Mouse (Mus musculus) hindbrain, embryonic 15.5 days (tissue): ENCODE measurements around the gene 4930590J08Rik. TPM values are rescaled to one million over a fixed set of nuclear protein-coding genes. Genes with fewer than 3 reads are reported as not detected.
"Not testable (repeated sequence)": the region's sequence is repeated elsewhere in the genome, so short reads cannot be mapped to it uniquely, and the experiment has no call there.

Source experiments
- ATAC-seq: fragments of 200-750 bp; cut with Nextera tagmentation; 2 replicates; pipeline ENCODE4 v1.8.0; 2017; ENCODE audit warnings: low read depth, moderate number of reproducible peaks, moderate TSS enrichment; ENCODE audit not compliant: low FRiP score
- H3K27ac ChIP-seq: fragments of 300-500 bp; sonication (generic); replicated peaks from 2 replicates; pipeline ENCODE4 v1.5.1; 2015; ENCODE audit warnings: mild to moderate bottlenecking, inconsistent platforms
- H3K27me3 ChIP-seq: fragments of 300-500 bp; sonication (generic); 2 replicates; pipeline ENCODE4 v1.6.1; 2015; ENCODE audit warnings: control low read depth, inconsistent platforms
- H3K36me3 ChIP-seq: fragments of 300-500 bp; sonication (generic); 2 replicates; pipeline ENCODE4 v1.6.1; 2015; ENCODE audit warnings: control low read depth, inconsistent platforms
- H3K4me1 ChIP-seq: fragments of 300-500 bp; sonication (generic); replicated peaks from 2 replicates; pipeline ENCODE4 v1.6.1; 2015; ENCODE audit warnings: control low read depth, inconsistent platforms
- H3K4me2 ChIP-seq: fragments of 300-500 bp; sonication (generic); 2 replicates; pipeline ENCODE4 v1.6.1; 2015; ENCODE audit warnings: moderate library complexity, mild to moderate bottlenecking, inconsistent platforms
- H3K4me3 ChIP-seq: fragments of 300-500 bp; sonication (generic); 2 replicates; pipeline ENCODE4 v1.5.1; 2015; ENCODE audit warnings: mild to moderate bottlenecking, inconsistent platforms
- H3K9ac ChIP-seq: fragments of 300-500 bp; sonication (generic); 2 replicates; pipeline ENCODE4 v1.6.1; 2015; ENCODE audit warnings: inconsistent platforms
- H3K9me3 ChIP-seq: fragments of 300-500 bp; sonication (generic); 2 replicates; pipeline ENCODE4 v1.6.1; 2016; ENCODE audit warnings: control low read depth, inconsistent platforms
- whole genome bisulfite sequencing: fragments of 180-500 bp; shearing (Covaris S2); methylation state at CpG from one replicate; pipeline ENCODE4 v1.1.7; 2015; 5-methylcytosine and 5-hydroxymethylcytosine counted together
- polyA plus RNA-seq: library from polyadenylated mRNA; unstranded; fragments of >200 nt; fragmentation: Nextera tagmentation; extraction: Ambion mirVana; gene quantifications from 2 replicates; pipeline ENCODE4 v1.2.1, GENCODE M21; 2015

4930590J08Rik gene
- 1.2 and 1.5 TPM in 2 replicates for polyA plus RNA-seq

DNA sequence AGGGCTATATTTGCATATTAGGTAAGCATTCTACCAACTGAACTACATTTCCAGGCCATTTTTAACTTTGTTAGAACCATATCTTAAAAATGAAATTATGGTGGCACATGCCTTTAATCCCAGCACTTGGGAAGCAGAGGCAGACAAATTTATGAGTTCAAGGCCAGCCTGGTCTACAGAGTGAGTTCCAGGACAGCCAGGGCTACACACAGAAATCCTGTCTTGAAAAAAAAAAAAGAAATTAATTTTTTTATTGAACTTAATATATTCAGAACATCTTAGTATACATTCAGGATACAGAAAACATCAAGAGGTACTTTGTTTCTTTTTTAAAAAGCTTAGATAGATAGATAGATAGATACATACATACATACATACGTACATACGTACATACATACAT lies at the start of gene 4930590J08Rik:
Gene 4930590J08Rik, plus strand, starts transcription at position 301 of the 400 bp plus-strand sequence.
- H3K36me3 ChIP-seq = peaks cover 42% of the 10 kb centered on the region
- H3K27ac ChIP-seq, H3K4me3 ChIP-seq, H3K9me3 ChIP-seq, ATAC-seq, H3K9ac ChIP-seq, H3K4me1 ChIP-seq, H3K4me2 ChIP-seq, H3K27me3 ChIP-seq: not testable (repeated sequence)
- WGBS = 97% methylated on average over 2 of the region's 2 CpGs

DNA sequence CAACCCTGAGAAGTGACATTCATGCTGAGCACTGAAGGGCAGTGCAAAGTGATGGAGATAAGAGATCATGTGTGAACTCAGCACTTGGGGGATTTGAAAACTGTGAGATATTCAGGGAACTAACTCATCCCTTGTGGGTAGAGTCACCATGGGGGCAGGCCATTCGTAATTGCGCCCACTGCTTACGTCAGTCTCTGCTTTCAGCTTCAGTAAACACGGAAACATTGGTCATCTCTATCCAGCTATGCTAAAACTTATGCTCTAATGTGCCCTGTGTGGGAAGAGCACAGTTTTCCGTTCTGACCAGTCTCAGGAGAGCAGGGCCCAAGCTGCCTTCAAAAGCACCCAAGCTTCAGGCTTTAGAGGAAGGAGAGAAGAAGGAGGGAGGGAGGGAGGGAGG lies 44.3 kb upstream of the 4930590J08Rik start:
- Histone ChIP-seq H3K27ac (no peak overlapping the region), H3K9me3 (no peaks in the 10 kb centered on the region), H3K36me3 (no peaks in the 10 kb centered on the region), H3K4me3 (no peak overlapping the region), H3K4me2 (no peak overlapping the region), H3K27me3 (no peaks in the 10 kb centered on the region), H3K9ac (no peak overlapping the region), H3K4me1 (0 out of 2 replicates have a peak, but pooled peaks cover 3% of the 10 kb centered on the region)
- WGBS = 80% methylated on average over 5 of the region's 5 CpGs
- ATAC-seq = no peak

- Histone ChIP-seq H3K4me1 (no peaks in the 10 kb centered on the region), H3K9ac (no peak overlapping the region), H3K27me3 (no peaks in the 10 kb centered on the region), H3K27ac (no peak overlapping the region), H3K4me2 (no peak overlapping the region), H3K4me3 (no peak overlapping the region), H3K36me3 (no peaks in the 10 kb centered on the region), H3K9me3 (no peaks in the 10 kb centered on the region)
- ATAC-seq = no peak
Observed at GRCm38 (mm10) chr6:91862848-91863247, 39.8 kb upstream of the 4930590J08Rik start.

DNA sequence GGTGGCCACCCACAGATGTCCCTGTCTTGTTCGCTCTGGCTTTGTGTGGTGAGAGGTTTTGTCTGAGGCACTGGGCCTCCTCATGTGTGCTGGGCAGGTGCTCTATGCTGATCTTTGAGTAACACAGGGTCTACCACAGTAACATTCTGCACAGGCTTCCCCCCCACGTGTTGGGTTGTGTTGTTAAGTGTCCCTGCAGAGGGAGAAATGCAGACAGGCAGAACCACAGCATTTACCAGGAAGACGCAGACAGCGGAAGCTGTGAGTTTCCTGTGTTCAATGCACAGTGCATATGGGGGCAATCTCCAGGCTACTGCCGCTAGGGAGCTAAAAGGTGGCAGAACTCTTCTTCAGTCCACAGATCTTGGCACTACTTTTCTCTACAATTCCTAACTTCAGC lies 38.0 kb upstream of the 4930590J08Rik start:
- H3K9me3 ChIP-seq = no peaks in the 10 kb centered on the region
- ATAC-seq = no peak
- no peak overlapping the region for H3K9ac ChIP-seq
- H3K4me2 ChIP-seq = no peak overlapping the region
- 79% methylated on average over 5 of the region's 5 CpGs for WGBS
- H3K27me3 ChIP-seq = no peaks in the 10 kb centered on the region
- H3K4me1 ChIP-seq = no peaks in the 10 kb centered on the region
- no peak overlapping the region for H3K4me3 ChIP-seq
- no peaks in the 10 kb centered on the region for H3K36me3 ChIP-seq
- H3K27ac ChIP-seq = no peak overlapping the region

DNA sequence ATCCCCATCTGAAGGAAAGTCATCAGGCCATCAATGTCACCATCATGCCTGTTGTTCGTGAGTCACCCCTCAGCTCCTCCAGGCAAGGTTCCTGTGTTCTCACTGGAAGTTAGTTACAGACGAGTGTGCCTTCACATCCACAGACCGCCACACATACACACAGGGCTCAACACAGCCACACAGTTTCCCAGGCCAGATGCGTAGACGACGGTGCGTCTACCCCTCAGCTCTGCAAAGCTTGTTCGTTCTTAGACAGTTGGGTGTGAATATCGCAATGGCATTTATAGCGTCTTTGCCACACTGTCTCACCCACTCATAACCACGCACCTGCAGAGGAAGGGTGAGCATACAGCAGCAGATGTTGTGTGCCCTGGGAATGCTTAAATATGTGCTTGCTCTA lies 37.0 kb upstream of the 4930590J08Rik start:
- no peak for ATAC-seq
- no peak overlapping the region for H3K9ac ChIP-seq
- no peak overlapping the region for H3K4me3 ChIP-seq
- no peaks in the 10 kb centered on the region for H3K27me3 ChIP-seq
- H3K9me3 ChIP-seq = no peaks in the 10 kb centered on the region
- H3K36me3 ChIP-seq = no peaks in the 10 kb centered on the region
- 87% methylated on average over 11 of the region's 11 CpGs for WGBS
- no peaks in the 10 kb centered on the region for H3K4me1 ChIP-seq
- H3K4me2 ChIP-seq = no peak overlapping the region
- no peak overlapping the region for H3K27ac ChIP-seq

GRCm38 (mm10) chr6:91868091-91868490 lies 34.5 kb upstream of the 4930590J08Rik start:
- WGBS = 88% methylated on average over 5 of the region's 5 CpGs

GRCm38 (mm10) chr6:91872781-91873180 lies 29.8 kb upstream of the 4930590J08Rik start:
- Histone ChIP-seq H3K9me3 (no peaks in the 10 kb centered on the region), H3K27me3 (peaks cover 5% of the 10 kb centered on the region; the same call in 1 of the 2 replicates), H3K4me2 (no peak overlapping the region), H3K9ac (no peak overlapping the region), H3K4me3 (no peak overlapping the region), H3K27ac (no peak overlapping the region), H3K4me1 (peaks cover 4% of the 10 kb centered on the region; the same call in 1 of the 2 replicates), H3K36me3 (no peaks in the 10 kb centered on the region)
- ATAC-seq = no peak
- WGBS = 72% methylated on average over 2 of the region's 2 CpGs

More at GRCm38 (mm10) chr6:91868091-91868490, 34.5 kb upstream of the 4930590J08Rik start:
- Histone ChIP-seq H3K4me1 (no peaks in the 10 kb centered on the region), H3K27ac (no peak overlapping the region), H3K4me3 (no peak overlapping the region), H3K4me2 (no peak overlapping the region), H3K9me3 (no peaks in the 10 kb centered on the region), H3K9ac (no peak overlapping the region), H3K36me3 (no peaks in the 10 kb centered on the region), H3K27me3 (peaks cover 5% of the 10 kb centered on the region; the same call in 1 of the 2 replicates)
- no peak for ATAC-seq

GRCm38 (mm10) chr6:91877885-91878651 lies 24.5 kb upstream of the 4930590J08Rik start, which contains the start of gene Ccdc174:
Gene Ccdc174, plus strand, starts transcription at chr6:91878053.
- Histone ChIP-seq H3K4me3 (peak within 1 kb of the TSS; percentile 87), H3K27ac (peak within 1 kb of the TSS; percentile 91), H3K4me1 (peaks cover 21% of the 10 kb centered on the region), H3K36me3 (peaks cover 18% of the 10 kb centered on the region), H3K4me2 (peak within 1 kb of the TSS; percentile 82), H3K9ac (peak within 1 kb of the TSS; percentile 89), H3K27me3 (no peaks in the 10 kb centered on the region), H3K9me3 (no peaks in the 10 kb centered on the region)
- ATAC-seq = peak; percentile 95
- under 1% methylated on average over 47 of the region's 47 CpGs for WGBS

GRCm38 (mm10) chr6:91883859-91884258 lies 18.8 kb upstream of the 4930590J08Rik start:
- no peak overlapping the region for H3K4me3 ChIP-seq
- no peak overlapping the region for H3K4me2 ChIP-seq
- H3K36me3 ChIP-seq = peaks cover 67% of the 10 kb centered on the region
- WGBS = 89% methylated on average over 2 of the region's 2 CpGs
- H3K9me3 ChIP-seq = no peaks in the 10 kb centered on the region
- H3K4me1 ChIP-seq = peaks cover 12% of the 10 kb centered on the region
- H3K27ac ChIP-seq = no peak overlapping the region
- H3K27me3 ChIP-seq = no peaks in the 10 kb centered on the region
- no peak for ATAC-seq
- H3K9ac ChIP-seq = no peak overlapping the region

GRCm38 (mm10) chr6:91889255-91889906 lies 13.2 kb upstream of the 4930590J08Rik start:
- H3K4me2 ChIP-seq = no peak overlapping the region
- no peak overlapping the region for H3K27ac ChIP-seq
- 78% methylated on average over 3 of the region's 3 CpGs for WGBS
- no peaks in the 10 kb centered on the region for H3K9me3 ChIP-seq
- peaks cover 83% of the 10 kb centered on the region for H3K36me3 ChIP-seq
- no peaks in the 10 kb centered on the region for H3K4me1 ChIP-seq
- no peaks in the 10 kb centered on the region for H3K27me3 ChIP-seq
- no peak for ATAC-seq
- H3K9ac ChIP-seq = no peak overlapping the region
- no peak overlapping the region for H3K4me3 ChIP-seq

DNA sequence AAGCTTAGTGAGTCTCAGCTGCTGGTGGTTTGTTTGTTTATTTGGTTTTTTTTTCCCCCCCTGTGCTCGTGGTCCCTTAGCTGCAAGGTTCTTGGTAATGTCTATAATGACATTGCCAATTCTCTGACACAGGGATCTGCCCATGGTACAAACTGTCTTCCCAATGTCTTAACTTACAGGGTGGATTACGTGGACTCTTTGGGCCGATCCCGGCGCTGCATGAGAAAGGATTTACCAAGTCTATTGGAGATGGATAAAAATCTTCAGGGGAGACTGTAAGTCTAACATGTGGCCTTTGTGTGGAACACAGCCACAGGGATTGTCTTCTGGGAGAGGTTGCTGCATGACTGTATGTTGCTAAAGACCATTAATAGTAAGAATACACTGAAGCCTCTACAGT lies 12.0 kb upstream of the 4930590J08Rik start:
- Histone ChIP-seq H3K36me3 (peaks cover 84% of the 10 kb centered on the region), H3K4me2 (no peak overlapping the region), H3K4me3 (no peak overlapping the region), H3K9ac (no peak overlapping the region), H3K4me1 (no peaks in the 10 kb centered on the region), H3K9me3 (no peaks in the 10 kb centered on the region), H3K27ac (no peak overlapping the region), H3K27me3 (no peaks in the 10 kb centered on the region)
- 92% methylated on average over 5 of the region's 5 CpGs for WGBS
- ATAC-seq = no peak

DNA sequence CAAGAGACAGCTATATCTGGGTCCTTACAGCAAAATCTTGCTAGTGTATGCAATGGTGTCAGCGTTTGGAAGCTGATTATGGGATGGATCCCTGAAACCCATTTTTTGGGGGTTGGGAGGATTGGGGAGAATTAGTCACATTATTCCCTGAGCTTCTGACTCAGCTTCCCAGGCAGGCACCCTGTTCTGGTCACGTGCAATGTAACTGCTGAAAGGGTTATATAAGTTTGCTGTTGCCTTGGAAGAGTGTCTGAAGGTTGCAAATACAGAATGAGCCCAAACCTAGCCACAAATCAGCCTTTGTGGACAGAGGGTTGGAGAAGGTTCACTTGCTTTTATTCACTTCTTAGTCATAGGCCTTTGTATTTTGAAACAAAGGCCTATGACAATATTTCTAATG lies 10.8 kb upstream of the 4930590J08Rik start:
- H3K9me3 ChIP-seq = no peaks in the 10 kb centered on the region
- peaks cover 85% of the 10 kb centered on the region for H3K36me3 ChIP-seq
- no peak overlapping the region for H3K27ac ChIP-seq
- H3K4me2 ChIP-seq = no peak overlapping the region
- no peaks in the 10 kb centered on the region for H3K4me1 ChIP-seq
- ATAC-seq = no peak
- H3K9ac ChIP-seq = no peak overlapping the region
- H3K4me3 ChIP-seq = no peak overlapping the region
- WGBS = 96% methylated on average over 2 of the region's 2 CpGs
- no peaks in the 10 kb centered on the region for H3K27me3 ChIP-seq
